Mouse (Mus musculus) intestine, embryonic 15.5 days (tissue): ENCODE data around the gene Chtf18. TPM values are rescaled to one million over a fixed set of nuclear protein-coding genes. Genes with fewer than 3 reads are reported as not detected.
"Not testable (repeated sequence)": the region's sequence is repeated elsewhere in the genome, so short reads cannot be mapped to it uniquely, and the experiment has no call there.

ENCODE experiments used
- ATAC-seq: fragments of 200-750 bp; cut with Nextera tagmentation; 2 replicates; pipeline ENCODE4 v1.8.0; 2017; ENCODE audit warnings: moderate TSS enrichment, moderate library complexity
- H3K27ac ChIP-seq: fragments of 300-500 bp; sonication (generic); 2 replicates; pipeline ENCODE4 v1.5.1; 2015; ENCODE audit warnings: mild to moderate bottlenecking, inconsistent platforms
- H3K27me3 ChIP-seq: fragments of 300-500 bp; sonication (generic); replicated peaks from 2 replicates; pipeline ENCODE4 v1.6.1; 2015; ENCODE audit warnings: inconsistent platforms
- H3K36me3 ChIP-seq: fragments of 300-500 bp; sonication (generic); 2 replicates; pipeline ENCODE4 v1.6.1; 2015; ENCODE audit warnings: inconsistent platforms
- H3K4me1 ChIP-seq: fragments of 300-500 bp; sonication (generic); replicated peaks from 2 replicates; pipeline ENCODE4 v1.6.1; 2015; ENCODE audit warnings: inconsistent platforms
- H3K4me2 ChIP-seq: fragments of 300-500 bp; sonication (generic); replicated peaks from 2 replicates; pipeline ENCODE4 v1.6.1; 2015; ENCODE audit warnings: mild to moderate bottlenecking, inconsistent platforms
- H3K4me3 ChIP-seq: fragments of 300-500 bp; sonication (generic); replicated peaks from 2 replicates; pipeline ENCODE4 v1.5.1; 2015; ENCODE audit warnings: inconsistent platforms
- H3K9ac ChIP-seq: fragments of 300-500 bp; sonication (generic); 2 replicates; pipeline ENCODE4 v1.6.1; 2015; ENCODE audit warnings: inconsistent platforms
- H3K9me3 ChIP-seq: fragments of 300-500 bp; sonication (generic); 2 replicates; pipeline ENCODE4 v1.6.1; 2016; ENCODE audit warnings: inconsistent platforms
- WGBS: fragments of 180-500 bp; shearing (Covaris S2); methylation state at CpG from one replicate; pipeline ENCODE4 v1.1.7; 2015; 5-methylcytosine and 5-hydroxymethylcytosine counted together
- polyA plus RNA-seq: library from polyadenylated mRNA; unstranded; fragments of >200 nt; fragmentation: Nextera tagmentation; extraction: Ambion mirVana; gene quantifications from 2 replicates; pipeline ENCODE4 v1.2.1, GENCODE M21; 2015

The Chtf18 gene
- polyA plus RNA-seq, 1 experiment from 2014 or later, result 23.5 TPM

DNA sequence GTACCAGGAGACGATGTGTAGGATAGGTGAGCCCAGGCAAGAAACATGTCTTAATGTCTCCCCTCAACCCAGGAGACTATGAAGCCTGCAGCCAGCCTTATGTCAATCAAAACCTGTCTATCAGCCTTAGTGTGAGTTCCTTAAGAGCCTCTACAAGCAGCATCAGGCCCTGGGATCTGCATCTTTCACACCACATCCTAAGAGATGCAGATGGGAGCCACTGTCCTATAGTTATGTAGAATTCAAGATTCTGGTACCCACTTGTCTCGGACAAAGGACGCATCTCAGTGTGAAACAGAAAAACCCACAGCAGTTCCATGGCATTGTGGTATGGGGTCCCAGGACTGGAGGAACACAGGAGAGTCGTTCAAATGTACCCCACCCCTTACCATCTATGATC, 27.9 kb upstream of the Chtf18 start:
- H3K9ac ChIP-seq, result no peak overlapping the region
- no peaks in the 10 kb centered on the region for H3K27me3 ChIP-seq
- H3K27ac ChIP-seq, result no peak overlapping the region
- WGBS, result 77% methylated on average over 4 of the region's 4 CpGs
- H3K36me3 ChIP-seq, result no peaks in the 10 kb centered on the region
- no peak for ATAC-seq
- peaks cover 5% of the 10 kb centered on the region; the same call in 1 of the 2 replicates for H3K4me1 ChIP-seq
- no peak overlapping the region for H3K4me3 ChIP-seq
- no peak overlapping the region for H3K4me2 ChIP-seq
- no peaks in the 10 kb centered on the region for H3K9me3 ChIP-seq

DNA sequence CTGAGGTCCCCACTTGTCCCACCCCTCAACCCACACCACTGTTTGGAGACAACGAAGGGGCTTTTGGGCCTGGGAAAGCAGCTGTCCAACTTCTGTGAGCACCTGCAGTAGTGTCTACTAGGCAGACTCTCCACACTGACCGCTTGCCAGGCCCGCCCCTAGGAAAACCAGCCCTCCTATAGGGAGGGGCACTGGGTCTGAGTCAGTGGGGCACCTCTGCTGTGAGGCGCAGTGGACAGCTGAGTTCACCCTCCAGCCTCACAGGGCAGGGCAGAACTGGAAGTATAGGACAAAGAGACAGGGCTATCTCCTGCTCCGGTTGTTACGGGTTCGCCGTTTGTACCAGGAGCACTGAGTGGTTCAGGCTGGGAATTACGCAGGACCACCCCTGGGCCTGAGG, 27.0 kb upstream of the Chtf18 start, which contains the start of gene Msln:
Gene Msln, minus strand, starts transcription at position 138 of the 400 bp plus-strand sequence.
- ATAC-seq, result peak; percentile 37; the same call in 1 of the 2 replicates
- WGBS, result 78% methylated on average over 9 of the region's 9 CpGs
- Histone ChIP-seq H3K4me2 (no peak within 1 kb of the TSS), H3K27me3 (no peaks in the 10 kb centered on the region), H3K4me1 (peaks cover 5% of the 10 kb centered on the region; the same call in 1 of the 2 replicates), H3K27ac (no peak within 1 kb of the TSS), H3K9ac (no peak within 1 kb of the TSS), H3K4me3 (no peak within 1 kb of the TSS), H3K9me3 (no peaks in the 10 kb centered on the region), H3K36me3 (no peaks in the 10 kb centered on the region)

- H3K4me1 ChIP-seq, result peaks cover 5% of the 10 kb centered on the region; the same call in 1 of the 2 replicates
- ATAC-seq, result no peak
- no peak overlapping the region for H3K4me3 ChIP-seq
- WGBS, result 31% methylated on average over 5 of the region's 5 CpGs
- H3K9me3 ChIP-seq, result no peaks in the 10 kb centered on the region
- no peaks in the 10 kb centered on the region for H3K36me3 ChIP-seq
- H3K27ac ChIP-seq, result no peak overlapping the region
- no peak overlapping the region for H3K4me2 ChIP-seq
- H3K27me3 ChIP-seq, result no peaks in the 10 kb centered on the region
- no peak overlapping the region for H3K9ac ChIP-seq
Observed at GRCm38 (mm10) chr17:25751446-25751845, 24.2 kb upstream of the Chtf18 start.

DNA sequence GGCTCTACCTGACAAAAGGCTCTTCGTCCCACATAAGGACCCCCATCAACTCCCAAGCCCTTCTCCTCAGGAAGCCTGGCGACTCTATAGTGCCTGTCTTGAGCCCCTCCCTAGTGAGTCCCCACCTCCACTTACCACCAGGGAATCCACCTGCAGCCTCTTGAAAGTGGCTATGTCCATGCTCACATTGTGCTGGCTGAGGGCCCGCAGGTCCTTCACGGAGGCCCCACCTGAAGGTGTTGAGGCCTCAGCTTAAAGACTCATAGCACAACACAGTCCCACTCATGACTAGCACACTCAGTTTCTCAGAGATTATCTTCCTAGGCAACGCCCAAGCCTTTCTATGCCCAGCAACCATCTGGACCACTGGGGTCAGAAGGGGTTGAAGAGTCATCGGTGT, 22.1 kb upstream of the Chtf18 start:
- WGBS, result 86% methylated on average over 6 of the region's 6 CpGs
- H3K36me3 ChIP-seq, result no peaks in the 10 kb centered on the region
- H3K9ac ChIP-seq, result no peak overlapping the region
- no peak overlapping the region for H3K4me3 ChIP-seq
- no peak overlapping the region for H3K27ac ChIP-seq
- no peaks in the 10 kb centered on the region for H3K27me3 ChIP-seq
- no peak overlapping the region for H3K4me2 ChIP-seq
- H3K4me1 ChIP-seq, result peaks cover 5% of the 10 kb centered on the region; the same call in 1 of the 2 replicates
- ATAC-seq, result no peak
- no peaks in the 10 kb centered on the region for H3K9me3 ChIP-seq

- H3K4me1 ChIP-seq, result peaks cover 5% of the 10 kb centered on the region; the same call in 1 of the 2 replicates
- 82% methylated on average over 4 of the region's 4 CpGs for WGBS
- no peaks in the 10 kb centered on the region for H3K36me3 ChIP-seq
- H3K9me3 ChIP-seq, result no peaks in the 10 kb centered on the region
- no peak overlapping the region for H3K27ac ChIP-seq
- no peak for ATAC-seq
- H3K4me3 ChIP-seq, result no peak overlapping the region
- no peak overlapping the region for H3K9ac ChIP-seq
- H3K27me3 ChIP-seq, result no peaks in the 10 kb centered on the region
- H3K4me2 ChIP-seq, result no peak overlapping the region
Observed at GRCm38 (mm10) chr17:25748238-25748637, 21.0 kb upstream of the Chtf18 start.

DNA sequence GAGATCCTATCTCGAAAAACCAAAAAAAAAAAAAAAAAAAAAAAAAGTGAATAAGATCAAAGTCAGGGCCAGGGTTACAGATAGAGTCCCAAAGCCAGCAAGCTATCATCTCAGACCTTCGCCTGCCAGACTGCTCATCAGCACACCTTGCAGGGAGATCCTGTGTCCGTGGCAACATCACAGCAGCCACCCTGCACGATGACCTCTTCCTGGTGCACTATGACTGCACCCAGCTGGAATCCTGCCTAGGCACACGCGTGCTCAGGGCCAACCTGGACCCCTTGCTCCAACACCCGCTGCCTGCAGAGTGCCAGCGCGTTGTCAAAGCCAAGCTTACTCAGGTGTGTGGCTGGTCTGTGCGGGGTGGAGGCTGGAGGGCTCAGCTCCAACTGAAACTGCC, 17.1 kb upstream of the Chtf18 start:
- H3K27ac ChIP-seq, result no peak overlapping the region
- no peak for ATAC-seq
- H3K9me3 ChIP-seq, result no peaks in the 10 kb centered on the region
- no peaks in the 10 kb centered on the region for H3K36me3 ChIP-seq
- H3K9ac ChIP-seq, result no peak overlapping the region
- 77% methylated on average over 10 of the region's 10 CpGs for WGBS
- H3K4me2 ChIP-seq, result no peak overlapping the region
- H3K27me3 ChIP-seq, result no peaks in the 10 kb centered on the region
- no peak overlapping the region for H3K4me3 ChIP-seq
- H3K4me1 ChIP-seq, result no peaks in the 10 kb centered on the region

GRCm38 (mm10) chr17:25743831-25744230, 16.6 kb upstream of the Chtf18 start:
- no peak overlapping the region for H3K4me2 ChIP-seq
- no peaks in the 10 kb centered on the region for H3K36me3 ChIP-seq
- no peaks in the 10 kb centered on the region for H3K27me3 ChIP-seq
- 90% methylated on average over 9 of the region's 9 CpGs for WGBS
- ATAC-seq, result no peak
- H3K4me1 ChIP-seq, result no peaks in the 10 kb centered on the region
- no peak overlapping the region for H3K27ac ChIP-seq
- no peak overlapping the region for H3K4me3 ChIP-seq
- no peak overlapping the region for H3K9ac ChIP-seq
- H3K9me3 ChIP-seq, result no peaks in the 10 kb centered on the region

DNA sequence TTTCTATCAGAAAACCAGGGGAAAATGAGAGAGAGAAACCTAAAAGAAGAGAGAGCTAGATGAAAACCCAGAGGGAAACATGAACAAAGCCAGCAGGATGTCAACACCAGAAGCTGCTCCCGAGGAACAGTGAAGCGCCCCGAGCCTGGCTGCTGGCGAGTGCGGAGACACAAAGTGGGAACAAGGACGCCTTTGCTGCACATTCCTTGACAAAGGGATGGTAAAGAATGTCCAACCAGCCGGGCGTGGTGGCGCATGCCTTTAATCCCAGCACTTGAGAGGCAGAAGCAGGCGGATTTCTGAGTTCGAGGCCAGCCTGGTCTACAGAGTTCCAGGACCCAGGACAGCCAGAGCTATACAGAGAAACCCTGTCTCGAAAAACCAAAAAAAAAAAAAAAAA, 14.3 kb upstream of the Chtf18 start:
- ATAC-seq, result not testable (repeated sequence)

DNA sequence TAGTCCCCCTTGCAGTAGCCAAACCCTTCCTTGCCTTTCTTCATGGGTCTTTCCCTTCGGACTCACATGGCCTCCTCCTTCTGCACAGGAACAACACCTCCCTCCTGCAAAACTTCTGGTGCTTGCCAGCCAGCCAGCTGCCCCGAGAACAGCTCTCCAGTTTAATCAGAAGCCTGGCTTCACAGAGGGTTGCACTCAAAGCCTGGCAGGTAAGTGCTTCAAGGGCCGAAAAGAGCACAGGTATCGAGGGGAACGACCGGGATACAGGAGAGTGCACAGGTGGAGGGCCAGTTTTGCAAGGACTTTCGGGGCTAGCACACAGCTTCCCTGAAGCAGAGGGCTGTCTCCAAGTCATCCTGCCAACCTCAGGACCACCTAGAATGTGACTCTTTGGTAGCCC, 11.6 kb upstream of the Chtf18 start:
- Histone ChIP-seq H3K27me3 (no peaks in the 10 kb centered on the region), H3K9me3 (no peaks in the 10 kb centered on the region), H3K4me2 (no peak overlapping the region), H3K27ac (no peak overlapping the region), H3K36me3 (no peaks in the 10 kb centered on the region), H3K4me1 (no peaks in the 10 kb centered on the region), H3K4me3 (no peak overlapping the region), H3K9ac (no peak overlapping the region)
- 71% methylated on average over 7 of the region's 7 CpGs for WGBS
- no peak for ATAC-seq

More for the DNA sequence above, 14.3 kb upstream of the Chtf18 start:
- not testable (repeated sequence) for H3K4me2 ChIP-seq, H3K9ac ChIP-seq, H3K4me3 ChIP-seq, H3K9me3 ChIP-seq, H3K27ac ChIP-seq, H3K27me3 ChIP-seq, H3K36me3 ChIP-seq, H3K4me1 ChIP-seq
- 75% methylated on average over 12 of the region's 12 CpGs for WGBS

DNA sequence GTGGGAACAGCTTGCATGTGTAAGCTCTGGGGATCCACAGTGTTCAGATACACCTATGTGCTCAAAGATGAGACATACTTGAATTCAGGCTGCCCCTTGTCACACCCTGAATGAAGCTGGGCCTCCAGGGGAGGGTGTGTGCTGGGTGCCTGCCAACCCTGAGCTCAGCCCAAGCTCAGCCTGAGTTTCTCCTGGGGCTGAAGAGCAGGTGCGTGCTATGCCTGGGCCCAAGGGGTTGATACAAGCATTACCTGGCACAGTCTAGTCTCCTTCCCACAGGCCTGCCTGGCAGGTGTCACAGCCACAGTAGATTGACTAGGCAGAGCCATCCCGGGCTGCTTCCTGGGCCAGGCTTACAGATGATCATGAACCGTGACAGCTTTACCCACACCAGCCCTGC, 8.5 kb upstream of the Chtf18 start, which contains the start of gene Mslnl:
Gene Mslnl, plus strand, starts transcription at position 298 of the 400 bp plus-strand sequence.
- no peak within 1 kb of the TSS for H3K4me2 ChIP-seq
- no peak within 1 kb of the TSS for H3K9ac ChIP-seq
- no peaks in the 10 kb centered on the region for H3K4me1 ChIP-seq
- H3K9me3 ChIP-seq, result no peaks in the 10 kb centered on the region
- H3K27ac ChIP-seq, result no peak within 1 kb of the TSS
- H3K36me3 ChIP-seq, result 0 out of 2 replicates have a peak, but pooled peaks cover 4% of the 10 kb centered on the region
- no peak within 1 kb of the TSS for H3K4me3 ChIP-seq
- no peak for ATAC-seq
- WGBS, result 82% methylated on average over 3 of the region's 3 CpGs
- H3K27me3 ChIP-seq, result no peaks in the 10 kb centered on the region

DNA sequence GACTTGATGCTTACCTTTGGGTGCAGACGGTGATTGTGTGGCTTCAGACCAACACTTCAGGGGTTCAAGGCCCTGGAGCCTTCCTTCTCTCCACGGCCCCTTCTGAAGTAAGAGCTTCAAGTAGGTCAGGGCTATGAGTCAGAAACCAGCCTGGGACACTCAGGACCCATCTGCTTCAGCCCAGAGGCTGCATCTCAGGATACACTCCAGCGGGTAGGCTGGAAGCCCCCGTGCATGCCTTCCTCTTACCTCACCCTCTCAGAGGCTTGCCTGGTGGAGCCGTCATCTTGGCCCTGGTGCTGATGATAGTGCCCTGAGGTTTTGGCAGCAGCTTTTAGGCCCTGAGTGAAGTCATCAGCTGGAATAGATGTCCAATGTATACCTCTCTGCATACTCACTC, 8.0 kb upstream of the Chtf18 start:
- Histone ChIP-seq H3K9me3 (no peaks in the 10 kb centered on the region), H3K4me1 (no peaks in the 10 kb centered on the region), H3K36me3 (0 out of 2 replicates have a peak, but pooled peaks cover 4% of the 10 kb centered on the region), H3K27ac (no peak overlapping the region), H3K27me3 (no peaks in the 10 kb centered on the region), H3K4me2 (no peak overlapping the region), H3K4me3 (no peak overlapping the region), H3K9ac (no peak overlapping the region)
- no peak for ATAC-seq
- 81% methylated on average over 5 of the region's 5 CpGs for WGBS

DNA sequence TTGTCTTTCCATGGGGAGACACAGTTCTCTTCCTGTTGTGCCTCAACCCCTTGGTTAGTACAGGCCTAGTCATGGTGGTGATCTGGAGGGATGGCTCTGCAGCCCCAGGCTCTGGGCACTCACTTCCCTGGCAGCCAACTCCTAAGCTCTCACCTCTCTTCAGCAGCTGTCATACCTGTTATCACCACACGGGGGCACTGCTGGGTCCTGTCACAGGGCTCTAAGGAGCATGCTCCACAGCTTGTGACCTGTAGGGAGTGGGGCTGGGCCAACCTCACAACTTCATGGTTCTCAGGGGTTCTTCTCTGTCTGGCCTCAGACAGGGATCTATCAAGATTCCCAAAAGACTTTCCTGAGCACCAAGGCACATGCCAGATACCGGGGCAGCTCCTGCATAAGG, 4.9 kb upstream of the Chtf18 start:
- ATAC-seq, result no peak
- no peak overlapping the region for H3K4me3 ChIP-seq
- no peak overlapping the region for H3K27ac ChIP-seq
- H3K9ac ChIP-seq, result no peak overlapping the region
- peaks cover 7% of the 10 kb centered on the region for H3K4me1 ChIP-seq
- H3K36me3 ChIP-seq, result peaks cover 8% of the 10 kb centered on the region; the same call in 1 of the 2 replicates
- H3K27me3 ChIP-seq, result no peaks in the 10 kb centered on the region
- H3K4me2 ChIP-seq, result no peak overlapping the region
- no peaks in the 10 kb centered on the region for H3K9me3 ChIP-seq
- WGBS, result 19% methylated on average over 2 of the region's 2 CpGs

GRCm38 (mm10) chr17:25728009-25728270, 721 bp upstream of the Chtf18 start:
- Histone ChIP-seq H3K9me3 (no peaks in the 10 kb centered on the region), H3K9ac (peak overlapping the region; percentile 75), H3K27me3 (no peaks in the 10 kb centered on the region), H3K27ac (no peak overlapping the region), H3K4me2 (peak overlapping the region; percentile 90), H3K36me3 (peaks cover 18% of the 10 kb centered on the region; the same call in 1 of the 2 replicates), H3K4me3 (peak overlapping the region; percentile 60), H3K4me1 (peaks cover 16% of the 10 kb centered on the region)
- ATAC-seq, result no peak; the same call in 1 of the 2 replicates
- 22% methylated on average over 4 of the region's 4 CpGs for WGBS
